Mouse (Mus musculus): Measurements from ENCODE around the gene Olfr1282. TPM values are rescaled to one million over a fixed set of nuclear protein-coding genes. Genes with fewer than 3 reads are reported as not detected.

The Olfr1282 gene
- polyA plus RNA-seq, 1 experiment from 2014 or later: not detected

Other genes starting within 250 kb of the Olfr1282 start
- not detected in 2 replicates for gene Gm13941, start 230.1 kb downstream of the Olfr1282 start, polyA plus RNA-seq (2014; fragmentation: Nextera tagmentation; extraction: Ambion mirVana)
- not detected in 2 replicates for gene Gm15130, start 183.1 kb downstream of the Olfr1282 start, polyA plus RNA-seq (2014; fragmentation: Nextera tagmentation; extraction: Ambion mirVana)
- not detected in 2 replicates for gene 4930430A15Rik, start 106.5 kb downstream of the Olfr1282 start, polyA plus RNA-seq (2014; fragmentation: Nextera tagmentation; extraction: Ambion mirVana)
- gene Olfr1275, start 100.8 kb downstream of the Olfr1282 start, polyA plus RNA-seq (2014; fragmentation: Nextera tagmentation; extraction: Ambion mirVana): not detected in 2 replicates
- not detected in 2 replicates for gene Olfr1276, start 81.6 kb downstream of the Olfr1282 start, polyA plus RNA-seq (2014; fragmentation: Nextera tagmentation; extraction: Ambion mirVana)
- gene Olfr1277, start 62.0 kb downstream of the Olfr1282 start, polyA plus RNA-seq (2014; fragmentation: Nextera tagmentation; extraction: Ambion mirVana): not detected in 2 replicates
- not detected in 2 replicates for gene Olfr1278, start 45.9 kb downstream of the Olfr1282 start, polyA plus RNA-seq (2014; fragmentation: Nextera tagmentation; extraction: Ambion mirVana)
- gene Olfr1279, start 35.4 kb downstream of the Olfr1282 start, polyA plus RNA-seq (2014; fragmentation: Nextera tagmentation; extraction: Ambion mirVana): not detected in 2 replicates
- gene Olfr1280, start 22.1 kb downstream of the Olfr1282 start, polyA plus RNA-seq (2014; fragmentation: Nextera tagmentation; extraction: Ambion mirVana): not detected in 2 replicates
- gene Olfr1281, start 9.6 kb downstream of the Olfr1282 start, polyA plus RNA-seq (2014; fragmentation: Nextera tagmentation; extraction: Ambion mirVana): not detected in 2 replicates
- not detected in 2 replicates for gene Olfr1283, start 30.7 kb upstream of the Olfr1282 start, polyA plus RNA-seq (2014; fragmentation: Nextera tagmentation; extraction: Ambion mirVana)
- gene Olfr1284, start 39.4 kb upstream of the Olfr1282 start, polyA plus RNA-seq (2014; fragmentation: Nextera tagmentation; extraction: Ambion mirVana): not detected in 2 replicates
- gene Olfr1286, start 87.0 kb upstream of the Olfr1282 start, polyA plus RNA-seq (2014; fragmentation: Nextera tagmentation; extraction: Ambion mirVana): not detected in 2 replicates
- not detected in 2 replicates for gene Olfr1287, start 113.1 kb upstream of the Olfr1282 start, polyA plus RNA-seq (2014; fragmentation: Nextera tagmentation; extraction: Ambion mirVana)
- gene Olfr1288, start 138.0 kb upstream of the Olfr1282 start, polyA plus RNA-seq (2014; fragmentation: Nextera tagmentation; extraction: Ambion mirVana): not detected in 2 replicates
- not detected in 2 replicates for gene Olfr1289, start 144.7 kb upstream of the Olfr1282 start, polyA plus RNA-seq (2014; fragmentation: Nextera tagmentation; extraction: Ambion mirVana)
- not detected in 2 replicates for gene Olfr1290, start 157.8 kb upstream of the Olfr1282 start, polyA plus RNA-seq (2014; fragmentation: Nextera tagmentation; extraction: Ambion mirVana)
- not detected in 2 replicates for gene Olfr1291-ps1, start 161.1 kb upstream of the Olfr1282 start, polyA plus RNA-seq (2014; fragmentation: Nextera tagmentation; extraction: Ambion mirVana)
- gene Olfr1293-ps, start 189.1 kb upstream of the Olfr1282 start, polyA plus RNA-seq (2014; fragmentation: Nextera tagmentation; extraction: Ambion mirVana): not detected in 2 replicates
- gene Olfr1294, start 204.2 kb upstream of the Olfr1282 start, polyA plus RNA-seq (2014; fragmentation: Nextera tagmentation; extraction: Ambion mirVana): not detected in 2 replicates
- not detected in 2 replicates for gene Olfr1295, start 233.6 kb upstream of the Olfr1282 start, polyA plus RNA-seq (2014; fragmentation: Nextera tagmentation; extraction: Ambion mirVana)